Mouse (Mus musculus) midbrain, embryonic 13.5 days (tissue): ENCODE measurements around the gene Cdkl4. TPM values are rescaled to one million over a fixed set of nuclear protein-coding genes. Genes with fewer than 3 reads are reported as not detected.
A peak's percentile ranks its signal among the peaks of the same experiment; 100 is the strongest.

ENCODE experiments used
- ATAC-seq: fragments of 200-750 bp; cut with Nextera tagmentation; 2 replicates; pipeline ENCODE4 v1.8.0; 2017; ENCODE audit warnings: mild to moderate bottlenecking, moderate TSS enrichment, moderate library complexity
- H3K27ac ChIP-seq: fragments of 300-500 bp; sonication (generic); 2 replicates; pipeline ENCODE4 v1.5.1; 2015; ENCODE audit warnings: inconsistent platforms, mild to moderate bottlenecking, moderate library complexity
- H3K27me3 ChIP-seq: fragments of 300-500 bp; sonication (generic); 2 replicates; pipeline ENCODE4 v1.6.1; 2015; ENCODE audit warnings: mild to moderate bottlenecking, inconsistent platforms
- H3K36me3 ChIP-seq: fragments of 300-500 bp; sonication (generic); 2 replicates; pipeline ENCODE4 v1.6.1; 2015; ENCODE audit warnings: mild to moderate bottlenecking, inconsistent platforms
- H3K4me1 ChIP-seq: fragments of 300-500 bp; sonication (generic); replicated peaks from 2 replicates; pipeline ENCODE4 v1.6.1; 2015; ENCODE audit warnings: inconsistent platforms
- H3K4me2 ChIP-seq: fragments of 300-500 bp; sonication (generic); replicated peaks from 2 replicates; pipeline ENCODE4 v1.6.1; 2015; ENCODE audit warnings: moderate library complexity, mild to moderate bottlenecking, inconsistent platforms
- H3K4me3 ChIP-seq: fragments of 300-500 bp; sonication (generic); replicated peaks from 2 replicates; pipeline ENCODE4 v1.5.1; 2015; ENCODE audit warnings: mild to moderate bottlenecking, inconsistent platforms
- H3K9ac ChIP-seq: fragments of 300-500 bp; sonication (generic); replicated peaks from 2 replicates; pipeline ENCODE4 v1.6.1; 2015; ENCODE audit warnings: mild to moderate bottlenecking, inconsistent platforms
- H3K9me3 ChIP-seq: fragments of 300-500 bp; sonication (generic); 2 replicates; pipeline ENCODE4 v1.6.1; 2016; ENCODE audit warnings: mild to moderate bottlenecking, inconsistent platforms
- WGBS: fragments of 180-500 bp; shearing (Covaris S2); methylation state at CpG from one replicate; pipeline ENCODE4 v1.1.7; 2015; 5-methylcytosine and 5-hydroxymethylcytosine counted together
- polyA plus RNA-seq: library from polyadenylated mRNA; unstranded; fragments of >200 nt; fragmentation: Nextera tagmentation; extraction: Ambion mirVana; gene quantifications from 2 replicates; pipeline ENCODE4 v1.2.1, GENCODE M21; 2015

Gene Cdkl4
- 1.8 and 2.9 TPM in 2 replicates for polyA plus RNA-seq

DNA sequence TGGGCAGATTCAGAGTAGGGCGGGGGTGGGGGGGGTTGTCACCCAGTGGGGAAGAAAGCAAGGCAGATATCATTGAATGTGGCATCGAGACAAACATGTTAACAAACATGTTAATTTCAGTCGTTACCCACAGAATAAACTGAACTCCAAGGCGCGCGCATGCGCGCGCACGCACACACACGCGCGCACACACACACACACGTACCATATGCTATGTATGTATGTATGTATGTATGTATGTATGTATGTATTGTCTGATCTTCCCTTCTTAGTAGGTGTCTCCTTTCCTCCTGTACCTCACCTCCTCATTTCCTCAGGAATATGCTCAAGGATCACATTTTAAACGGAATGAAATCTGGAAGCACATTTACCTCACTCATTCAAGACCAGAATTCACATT is at the start of gene Cdkl4:
Cdkl4 (minus strand) TSS at position 175 of the 400 bp plus-strand sequence.
- peaks cover 19% of the 10 kb centered on the region for H3K36me3 ChIP-seq
- peak; percentile 64 for ATAC-seq
- no peaks in the 10 kb centered on the region for H3K27me3 ChIP-seq
- H3K4me3 ChIP-seq: peak within 1 kb of the TSS; percentile 47
- 68% methylated on average over 15 of the region's 15 CpGs for whole genome bisulfite sequencing
- H3K4me2 ChIP-seq: peak within 1 kb of the TSS; percentile 73
- H3K9me3 ChIP-seq: no peaks in the 10 kb centered on the region
- H3K4me1 ChIP-seq: peaks cover 12% of the 10 kb centered on the region
- no peak within 1 kb of the TSS for H3K27ac ChIP-seq
- peak within 1 kb of the TSS; percentile 52 for H3K9ac ChIP-seq

DNA sequence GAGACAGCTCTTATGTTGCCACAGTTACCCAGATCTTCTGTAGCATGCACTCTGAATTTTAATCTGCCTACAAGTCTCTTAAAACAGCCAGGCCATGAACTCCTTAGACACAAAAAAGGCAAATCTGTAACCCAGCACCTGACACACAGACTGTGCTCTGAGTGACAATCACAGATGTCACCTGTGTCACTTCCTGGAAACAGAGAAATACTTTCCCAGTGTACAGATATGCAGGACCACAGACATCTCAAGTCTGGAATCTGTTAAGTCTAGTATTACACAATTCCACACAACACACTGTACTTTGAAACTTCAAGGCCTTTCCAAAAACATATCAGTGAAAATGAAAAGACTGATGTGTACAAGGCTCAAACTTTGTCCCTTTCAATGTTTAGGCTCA is 47.4 kb upstream of the Cdkl4 start:
- H3K9me3 ChIP-seq: no peaks in the 10 kb centered on the region
- peaks cover 3% of the 10 kb centered on the region; the same call in 1 of the 2 replicates for H3K36me3 ChIP-seq
- ATAC-seq: no peak
- no peak overlapping the region for H3K4me2 ChIP-seq
- no peaks in the 10 kb centered on the region for H3K27me3 ChIP-seq
- H3K27ac ChIP-seq: no peak overlapping the region
- H3K4me1 ChIP-seq: no peaks in the 10 kb centered on the region
- no peak overlapping the region for H3K4me3 ChIP-seq
- no peak overlapping the region for H3K9ac ChIP-seq

DNA sequence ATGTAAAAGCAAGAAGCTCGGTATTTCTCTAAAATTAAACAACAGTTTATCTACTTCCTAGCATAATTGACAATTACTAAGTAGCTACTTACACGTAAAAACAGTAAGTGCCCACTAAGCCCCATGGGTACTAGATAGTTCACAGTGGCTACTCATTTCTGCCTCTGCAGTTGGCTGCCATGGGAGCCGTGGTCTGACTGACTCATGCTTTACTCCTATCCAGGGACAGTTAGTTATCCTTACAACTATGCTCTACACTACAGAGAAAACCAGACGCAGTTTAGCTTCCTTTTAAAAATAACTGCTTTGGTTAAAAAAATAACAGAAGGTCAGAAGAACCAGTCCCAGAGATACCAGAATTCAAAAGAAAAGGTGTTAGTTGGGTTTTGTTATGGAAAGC is 44.1 kb upstream of the Cdkl4 start:
- no peak overlapping the region for H3K4me2 ChIP-seq
- H3K27ac ChIP-seq: no peak overlapping the region
- no peak overlapping the region for H3K9ac ChIP-seq
- H3K36me3 ChIP-seq: peaks cover 9% of the 10 kb centered on the region
- H3K4me3 ChIP-seq: no peak overlapping the region
- ATAC-seq: no peak
- H3K27me3 ChIP-seq: no peaks in the 10 kb centered on the region
- no peaks in the 10 kb centered on the region for H3K4me1 ChIP-seq
- no peaks in the 10 kb centered on the region for H3K9me3 ChIP-seq
- WGBS: 90% methylated on average over 4 of the region's 4 CpGs

DNA sequence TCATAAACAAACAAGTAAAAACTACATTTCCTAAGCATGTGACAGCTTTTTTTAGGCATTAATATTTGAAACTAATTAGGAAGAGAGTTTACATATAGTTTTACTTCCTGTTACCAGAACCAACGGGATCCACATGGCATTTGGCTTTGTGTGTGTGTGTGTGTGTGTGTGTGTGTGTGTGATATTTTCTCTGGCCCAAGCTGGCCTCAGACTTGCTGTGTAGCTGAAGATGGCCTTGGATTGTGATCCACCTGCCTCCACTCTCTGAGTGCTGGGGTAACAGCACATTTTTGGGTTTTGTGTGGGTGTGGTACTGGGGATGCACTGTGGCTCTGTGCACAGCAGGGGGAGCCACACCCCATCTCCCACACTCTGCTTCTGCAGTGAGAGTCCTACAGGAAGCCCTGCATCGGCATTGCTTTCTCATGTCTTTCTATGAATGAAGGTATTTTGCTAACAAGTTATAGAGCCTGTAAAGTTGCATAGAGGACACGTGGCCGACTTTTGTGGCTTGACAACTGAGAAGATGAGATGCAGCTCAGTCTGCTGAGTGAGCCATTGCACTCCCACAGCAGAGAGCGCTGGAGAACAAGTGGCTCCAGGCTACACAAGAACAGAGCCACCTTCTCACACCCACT is 43.3 kb upstream of the Cdkl4 start:
- no peak overlapping the region for H3K27ac ChIP-seq
- H3K4me3 ChIP-seq: no peak overlapping the region
- H3K4me1 ChIP-seq: no peaks in the 10 kb centered on the region
- peak; percentile 82 for ATAC-seq
- H3K36me3 ChIP-seq: peaks cover 9% of the 10 kb centered on the region
- no peaks in the 10 kb centered on the region for H3K27me3 ChIP-seq
- WGBS: 69% methylated on average over 5 of the region's 5 CpGs
- H3K4me2 ChIP-seq: no peak overlapping the region
- no peak overlapping the region for H3K9ac ChIP-seq
- H3K9me3 ChIP-seq: no peaks in the 10 kb centered on the region

DNA sequence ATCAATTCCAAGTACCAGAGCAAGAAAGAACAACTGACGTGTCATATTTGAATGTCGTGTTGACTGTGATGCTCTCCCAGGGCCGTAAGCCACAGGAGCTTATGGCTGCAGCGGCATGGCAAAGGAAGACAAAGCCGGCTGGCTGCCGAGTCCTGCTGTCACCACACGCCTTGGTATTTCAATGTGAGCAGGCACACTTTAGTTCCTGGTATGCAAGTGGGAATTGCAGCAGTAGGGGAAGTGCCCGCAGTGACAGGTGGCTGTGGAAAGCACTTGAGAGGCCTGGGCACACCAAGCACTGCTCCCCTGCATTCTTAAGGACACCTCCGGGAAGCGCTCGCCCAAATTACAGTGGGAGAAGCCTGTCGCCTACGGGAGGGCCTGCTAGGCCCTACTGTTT is 41.9 kb upstream of the Cdkl4 start:
- Histone ChIP-seq H3K36me3 (peaks cover 22% of the 10 kb centered on the region), H3K4me3 (no peak overlapping the region), H3K4me1 (no peaks in the 10 kb centered on the region), H3K9me3 (no peaks in the 10 kb centered on the region), H3K9ac (no peak overlapping the region), H3K27ac (no peak overlapping the region), H3K27me3 (no peaks in the 10 kb centered on the region), H3K4me2 (no peak overlapping the region)
- WGBS: 84% methylated on average over 13 of the region's 13 CpGs
- no peak for ATAC-seq

DNA sequence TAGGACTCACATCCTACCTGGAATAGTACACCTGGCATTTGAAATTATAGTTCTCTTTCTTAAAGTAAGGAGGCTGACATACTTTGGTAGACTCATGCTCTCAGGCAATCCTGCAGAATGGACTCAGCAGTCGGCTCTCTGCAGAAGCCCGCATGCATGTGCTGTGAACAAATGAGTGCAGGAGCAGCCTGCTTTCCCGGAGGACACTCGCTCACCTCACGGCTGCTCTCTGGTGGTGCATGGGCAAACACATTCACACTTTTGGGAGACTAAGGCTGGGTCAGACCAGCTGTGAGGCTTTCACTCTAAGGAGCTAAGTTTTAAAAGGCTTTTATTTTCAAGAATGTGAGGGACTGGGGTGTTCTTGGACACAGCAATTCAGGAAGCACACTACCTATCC is 41.3 kb upstream of the Cdkl4 start:
- WGBS: 79% methylated on average over 5 of the region's 5 CpGs
- H3K9me3 ChIP-seq: no peaks in the 10 kb centered on the region

DNA sequence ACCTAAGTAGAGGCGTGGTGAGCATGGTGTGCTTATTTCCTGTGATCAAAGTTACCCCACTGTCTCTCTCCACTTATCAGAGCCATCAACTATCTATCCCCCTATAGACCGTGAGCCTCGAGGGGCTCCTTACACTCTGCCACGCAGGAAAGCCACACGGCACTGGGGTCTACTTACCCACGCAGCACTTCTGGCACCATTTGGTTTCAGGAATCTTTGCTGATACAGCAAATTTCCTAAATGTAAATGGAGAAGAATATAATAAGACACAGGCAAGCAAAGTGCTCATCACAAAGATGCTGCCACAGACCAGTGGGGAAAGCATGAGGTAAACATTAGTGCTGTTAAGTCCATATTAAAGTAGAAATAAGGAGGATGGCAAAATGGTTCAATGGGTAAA is 26.2 kb upstream of the Cdkl4 start:
- 0 out of 2 replicates have a peak, but pooled peaks cover 1% of the 10 kb centered on the region for H3K9me3 ChIP-seq
- H3K4me2 ChIP-seq: no peak overlapping the region
- no peak overlapping the region for H3K27ac ChIP-seq
- ATAC-seq: no peak
- 95% methylated on average over 6 of the region's 6 CpGs for WGBS
- H3K4me1 ChIP-seq: no peaks in the 10 kb centered on the region
- no peaks in the 10 kb centered on the region for H3K27me3 ChIP-seq
- no peak overlapping the region for H3K9ac ChIP-seq
- H3K4me3 ChIP-seq: no peak overlapping the region
- H3K36me3 ChIP-seq: peaks cover 82% of the 10 kb centered on the region

More for the DNA sequence above, 41.3 kb upstream of the Cdkl4 start:
- no peak for ATAC-seq
- no peak overlapping the region for H3K4me3 ChIP-seq
- H3K27ac ChIP-seq: no peak overlapping the region
- H3K4me1 ChIP-seq: no peaks in the 10 kb centered on the region
- H3K27me3 ChIP-seq: no peaks in the 10 kb centered on the region
- H3K9ac ChIP-seq: no peak overlapping the region
- H3K4me2 ChIP-seq: no peak overlapping the region
- peaks cover 25% of the 10 kb centered on the region for H3K36me3 ChIP-seq

DNA sequence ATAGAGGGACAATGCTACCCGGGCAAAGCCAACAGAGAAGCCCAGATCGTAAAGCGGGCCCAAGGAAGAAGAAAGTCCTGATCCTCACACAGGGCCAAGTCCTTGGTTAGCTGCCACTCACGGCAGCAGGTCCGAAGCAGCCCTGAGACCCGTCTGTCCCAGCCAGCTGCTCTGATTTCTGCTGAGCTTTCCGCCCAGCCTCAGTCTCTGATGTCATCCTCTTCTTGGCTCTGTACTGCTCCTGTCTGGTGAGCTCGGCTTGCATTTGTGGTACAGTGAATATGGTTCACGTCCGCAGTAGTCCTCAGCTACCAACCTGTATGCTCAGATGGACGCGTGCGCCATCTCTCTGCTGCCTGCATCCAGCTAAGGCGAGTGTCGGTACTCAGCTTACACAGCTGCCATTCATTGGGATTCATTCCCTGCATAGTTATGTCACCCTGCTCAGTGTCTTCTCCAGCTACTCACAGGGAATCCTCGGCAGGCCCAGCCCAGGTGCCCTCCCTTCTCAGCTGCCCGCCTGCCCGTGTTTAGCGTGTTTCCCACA is 25.5 kb upstream of the Cdkl4 start:
- peaks cover 75% of the 10 kb centered on the region for H3K36me3 ChIP-seq
- 91% methylated on average over 19 of the region's 19 CpGs for WGBS
- no peak overlapping the region for H3K27ac ChIP-seq
- H3K4me1 ChIP-seq: no peaks in the 10 kb centered on the region
- H3K27me3 ChIP-seq: no peaks in the 10 kb centered on the region
- H3K4me2 ChIP-seq: no peak overlapping the region
- H3K4me3 ChIP-seq: no peak overlapping the region
- H3K9me3 ChIP-seq: no peaks in the 10 kb centered on the region
- ATAC-seq: no peak
- H3K9ac ChIP-seq: no peak overlapping the region

DNA sequence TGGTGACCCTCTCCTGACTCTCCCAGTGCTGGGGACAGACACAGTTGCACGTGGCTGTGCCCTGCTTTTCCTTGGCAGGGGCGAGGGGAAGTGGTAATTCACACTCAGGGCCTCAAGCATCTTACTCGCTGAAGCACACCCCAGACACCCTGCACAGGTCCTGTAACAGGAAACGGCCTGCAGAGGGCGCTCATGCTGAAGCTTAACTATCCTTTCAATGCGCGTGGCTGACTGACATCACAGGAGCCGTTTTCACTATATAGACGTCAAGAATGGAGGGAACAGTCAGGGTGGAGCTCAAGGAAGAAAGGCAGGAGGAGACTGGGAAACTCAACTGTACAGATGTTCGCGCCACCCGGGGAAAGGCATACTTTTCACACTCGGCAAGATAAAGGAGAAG is 23.8 kb upstream of the Cdkl4 start:
- H3K27me3 ChIP-seq: no peaks in the 10 kb centered on the region
- H3K4me3 ChIP-seq: no peak overlapping the region
- ATAC-seq: peak; percentile 48; the same call in 1 of the 2 replicates
- H3K36me3 ChIP-seq: peaks cover 78% of the 10 kb centered on the region
- no peak overlapping the region for H3K9ac ChIP-seq
- WGBS: 57% methylated on average over 13 of the region's 13 CpGs
- H3K9me3 ChIP-seq: no peaks in the 10 kb centered on the region
- no peaks in the 10 kb centered on the region for H3K4me1 ChIP-seq
- no peak overlapping the region for H3K4me2 ChIP-seq
- H3K27ac ChIP-seq: no peak overlapping the region

DNA sequence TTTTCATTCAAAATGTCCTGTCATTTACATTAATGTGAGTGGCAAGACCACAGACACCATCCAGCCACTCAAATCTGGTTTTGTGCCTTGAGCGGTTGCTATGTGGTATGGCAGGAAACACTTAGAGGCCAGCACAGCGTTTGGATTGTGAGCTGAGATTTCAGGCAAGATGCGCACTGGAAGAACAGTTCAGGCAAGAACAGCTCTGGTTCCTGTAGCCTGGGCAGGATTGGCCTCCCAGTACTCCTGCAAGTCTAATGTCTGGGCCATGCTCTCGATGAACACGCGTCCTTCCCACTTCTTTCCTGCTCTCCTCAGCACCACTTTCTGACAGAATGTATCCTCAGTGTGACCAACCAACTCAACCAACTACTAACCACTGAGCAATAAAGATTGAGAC is 5.4 kb upstream of the Cdkl4 start:
- 97% methylated on average over 6 of the region's 6 CpGs for WGBS
- H3K4me2 ChIP-seq: no peak overlapping the region
- H3K27ac ChIP-seq: no peak overlapping the region
- no peak for ATAC-seq
- no peak overlapping the region for H3K9ac ChIP-seq
- H3K27me3 ChIP-seq: no peaks in the 10 kb centered on the region
- H3K36me3 ChIP-seq: peaks cover 55% of the 10 kb centered on the region
- no peaks in the 10 kb centered on the region for H3K4me1 ChIP-seq
- H3K4me3 ChIP-seq: no peak overlapping the region
- no peaks in the 10 kb centered on the region for H3K9me3 ChIP-seq

DNA sequence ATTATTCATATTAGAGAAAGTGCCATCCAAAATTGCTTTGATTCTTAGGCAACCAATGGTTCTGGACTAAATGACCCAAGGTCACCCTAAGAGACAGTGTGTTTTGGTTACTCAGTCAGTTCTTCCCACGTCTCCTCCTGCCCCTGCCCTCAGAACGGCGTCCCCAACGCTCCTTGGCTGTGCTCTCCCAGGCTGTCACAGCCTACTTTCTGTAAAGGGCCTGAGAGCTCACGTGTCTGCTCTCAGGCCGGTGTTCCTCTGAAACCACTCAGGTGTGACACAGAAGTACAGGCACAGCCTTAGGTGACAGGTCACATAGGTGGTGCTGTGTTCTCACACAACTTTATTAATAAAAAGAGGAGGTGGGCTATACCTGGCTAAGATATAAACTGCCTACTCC is 2.3 kb upstream of the Cdkl4 start:
- 85% methylated on average over 6 of the region's 6 CpGs for WGBS
- no peaks in the 10 kb centered on the region for H3K9me3 ChIP-seq
- no peaks in the 10 kb centered on the region for H3K27me3 ChIP-seq
- H3K36me3 ChIP-seq: peaks cover 40% of the 10 kb centered on the region
- no peak overlapping the region for H3K4me3 ChIP-seq
- H3K4me1 ChIP-seq: peaks cover 12% of the 10 kb centered on the region
- no peak overlapping the region for H3K9ac ChIP-seq
- no peak for ATAC-seq
- H3K4me2 ChIP-seq: no peak overlapping the region
- H3K27ac ChIP-seq: no peak overlapping the region

DNA sequence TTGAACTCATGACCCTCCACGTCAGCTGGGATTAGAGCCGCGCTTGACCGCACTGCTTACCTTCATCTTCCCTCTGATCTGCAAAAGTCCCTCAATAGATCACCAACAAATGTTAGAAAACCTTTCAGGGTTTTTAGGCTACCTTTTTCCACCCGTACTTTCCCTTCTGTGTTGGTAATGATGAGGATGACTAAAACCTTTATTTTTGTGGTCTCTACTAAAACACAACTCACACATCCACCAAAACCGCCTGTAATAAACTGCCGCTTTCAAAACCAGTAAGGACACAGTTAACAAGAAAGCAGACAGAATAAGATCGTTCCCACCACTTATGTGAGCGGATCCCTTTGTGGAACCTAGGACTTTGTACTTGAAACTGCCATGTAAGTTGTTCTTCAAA is 1.5 kb upstream of the Cdkl4 start:
- no peaks in the 10 kb centered on the region for H3K27me3 ChIP-seq
- H3K4me2 ChIP-seq: no peak overlapping the region
- H3K27ac ChIP-seq: no peak overlapping the region
- no peak for ATAC-seq
- H3K36me3 ChIP-seq: peaks cover 33% of the 10 kb centered on the region
- H3K9ac ChIP-seq: no peak overlapping the region
- H3K4me3 ChIP-seq: no peak overlapping the region
- H3K4me1 ChIP-seq: peaks cover 12% of the 10 kb centered on the region
- H3K9me3 ChIP-seq: no peaks in the 10 kb centered on the region
- whole genome bisulfite sequencing: 87% methylated on average over 9 of the region's 9 CpGs

DNA sequence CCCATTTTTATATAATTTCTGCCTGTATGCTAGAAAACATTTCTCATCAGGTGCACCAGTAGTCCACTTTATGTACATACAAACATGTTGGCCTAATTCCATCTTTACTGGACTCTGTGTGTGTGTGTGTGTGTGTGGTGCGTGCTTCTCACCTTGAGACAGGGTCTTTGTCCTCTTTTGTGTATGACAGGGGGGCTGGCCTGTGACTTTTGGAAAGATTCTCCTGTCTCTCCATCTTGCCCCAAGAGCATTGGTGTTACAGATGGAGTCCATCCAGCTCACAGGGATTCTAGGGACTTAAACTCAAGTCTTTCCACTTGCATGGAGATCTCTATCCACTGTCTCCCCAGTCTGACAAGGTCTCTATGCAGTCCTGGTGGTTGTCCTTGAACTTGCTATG is 428 bp upstream of the Cdkl4 start:
- H3K4me1 ChIP-seq: peaks cover 12% of the 10 kb centered on the region
- WGBS: 91% methylated on average over 1 of the region's 1 CpGs
- no peaks in the 10 kb centered on the region for H3K27me3 ChIP-seq
- H3K27ac ChIP-seq: no peak overlapping the region
- H3K4me3 ChIP-seq: no peak overlapping the region
- H3K36me3 ChIP-seq: peaks cover 22% of the 10 kb centered on the region
- no peak for ATAC-seq
- H3K4me2 ChIP-seq: no peak overlapping the region
- H3K9me3 ChIP-seq: no peaks in the 10 kb centered on the region
- no peak overlapping the region for H3K9ac ChIP-seq
